Mouse (Mus musculus) myocyte (in vitro differentiated cells): ENCODE measurements around the gene Prss12. TPM values are rescaled to one million over a fixed set of nuclear protein-coding genes. Genes with fewer than 3 reads are reported as not detected.

ENCODE experiments used
- H3K27me3 ChIP-seq: one replicate; pipeline ENCODE4 v1.6.1; 2011; ENCODE audit not compliant: control insufficient read depth, insufficient read depth, insufficient read length
- H3K36me3 ChIP-seq: one replicate; pipeline ENCODE4 v1.6.1; 2011; ENCODE audit not compliant: control insufficient read depth, insufficient read depth
- H3K4me2 ChIP-seq: one replicate; pipeline ENCODE4 v1.6.1; 2011; ENCODE audit warnings: low read depth, control low read depth
- H3K4me3 ChIP-seq: one replicate; pipeline ENCODE4 v1.5.1; 2011; ENCODE audit warnings: mild to moderate bottlenecking, control low read depth, moderate library complexity
- H3K79me2 ChIP-seq: one replicate; pipeline ENCODE4 v1.6.1; 2011; ENCODE audit not compliant: control insufficient read depth, insufficient read depth
- H3ac ChIP-seq: one replicate; pipeline ENCODE4 v1.6.1; 2011; ENCODE audit not compliant: control insufficient read depth, insufficient read length
- CEBPB ChIP-seq: IDR thresholded peaks from 2 replicates; pipeline ENCODE4 v1.6.1; 2011; ENCODE audit warnings: mild to moderate bottlenecking, moderate library complexity; ENCODE audit not compliant: poor library complexity, insufficient read depth, severe bottlenecking
- E2F4 ChIP-seq: IDR thresholded peaks from one replicate; pipeline ENCODE4 v1.6.1; 2011; ENCODE audit warnings: mild to moderate bottlenecking, control low read depth, moderate library complexity; ENCODE audit not compliant: insufficient read depth
- MAX ChIP-seq: IDR thresholded peaks from one replicate; pipeline ENCODE4 v1.6.1; 2011; ENCODE audit warnings: low read depth, mild to moderate bottlenecking, control low read depth
- MYOD1 ChIP-seq, 3 experiments: IDR thresholded peaks; one replicate each; pipeline ENCODE4 v1.6.1; 2011; ENCODE audit warnings: control low read depth in 2 of 3, low read depth in 2 of 3, mild to moderate bottlenecking in 2 of 3, moderate library complexity in 1 of 3; ENCODE audit not compliant: insufficient read length in 2 of 3, control insufficient read depth in 1 of 3
- MYOG ChIP-seq, 3 experiments: IDR thresholded peaks; one replicate each; pipeline ENCODE4 v1.6.1; 2011; ENCODE audit warnings: control low read depth in 2 of 3, low read depth in 2 of 3, mild to moderate bottlenecking in 2 of 3; ENCODE audit not compliant: insufficient read length in 2 of 3, control insufficient read depth in 1 of 3, insufficient read depth in 1 of 3
- POLR2A ChIP-seq: IDR thresholded peaks from one replicate; pipeline ENCODE4 v1.6.1; 2011; ENCODE audit warnings: low read depth, mild to moderate bottlenecking, control low read depth, moderate library complexity; ENCODE audit not compliant: insufficient read length
- POLR2AphosphoS2 ChIP-seq: IDR thresholded peaks from one replicate; pipeline ENCODE4 v1.6.1; 2011; ENCODE audit warnings: low read depth, control low read depth; ENCODE audit not compliant: insufficient read length
- REST ChIP-seq: IDR thresholded peaks from one replicate; pipeline ENCODE4 v1.6.1; 2011; ENCODE audit warnings: mild to moderate bottlenecking, control low read depth, moderate library complexity; ENCODE audit not compliant: insufficient read depth, insufficient read length
- SRF ChIP-seq: IDR thresholded peaks from one replicate; pipeline ENCODE4 v1.6.1; 2011; ENCODE audit warnings: low read depth; ENCODE audit not compliant: control insufficient read depth, insufficient read length
- TCF12 ChIP-seq: IDR thresholded peaks from one replicate; pipeline ENCODE4 v1.6.1; 2011; ENCODE audit warnings: mild to moderate bottlenecking, control low read depth; ENCODE audit not compliant: poor library complexity, insufficient read depth, severe bottlenecking
- TCF3 ChIP-seq: IDR thresholded peaks from one replicate; pipeline ENCODE4 v1.6.1; 2011; ENCODE audit warnings: low read depth, control low read depth; ENCODE audit not compliant: insufficient read length
- USF1 ChIP-seq: IDR thresholded peaks from one replicate; pipeline ENCODE4 v1.6.1; 2011; ENCODE audit warnings: low read depth, mild to moderate bottlenecking, control low read depth, moderate library complexity
- polyA plus RNA-seq: library from polyadenylated mRNA; unstranded; fragments of >200 nt; fragmentation: generic; extraction: Trizol; gene quantifications from one replicate; pipeline ENCODE4 v1.2.1, GENCODE M21; 2012; ENCODE audit warnings: missing spikeins

The Prss12 gene
- polyA plus RNA-seq, 1 experiment = 1.2 TPM

- TF ChIP-seq MYOG (IDR thresholded peaks at IDR 0.05; ENCODE audit: control insufficient read depth in 1 of 3, insufficient read depth in 1 of 3, insufficient read length in 2 of 3, low read depth in 2 of 3) (no peak), CEBPB (no peak), MYOD1 (IDR thresholded peaks at IDR 0.05; ENCODE audit: control insufficient read depth in 1 of 3, insufficient read length in 2 of 3, low read depth in 2 of 3) (no peak), REST (no peak), TCF3 (no peak), POLR2A (peak; percentile 24), USF1 (no peak), MAX (no peak), POLR2AphosphoS2 (peak; percentile 65), E2F4 (no peak), TCF12 (no peak), SRF (no peak)
- Histone ChIP-seq H3K4me3 (peak overlapping the region; percentile 97), H3K36me3 (peaks cover 21% of the 10 kb centered on the region), H3K27me3 (no peaks in the 10 kb centered on the region), H3K4me2 (peak overlapping the region; percentile 92), H3K79me2 (peaks cover 15% of the 10 kb centered on the region), H3ac (no peak overlapping the region)
Measured at GRCm38 (mm10) chr3:123505778-123506667, 59.3 kb downstream of the Prss12 start.

- H3K79me2 ChIP-seq = peaks cover 15% of the 10 kb centered on the region
- H3K36me3 ChIP-seq = peaks cover 21% of the 10 kb centered on the region
- peak overlapping the region; percentile 97 for H3K4me3 ChIP-seq
- H3ac ChIP-seq = peak overlapping the region; percentile 93
- TF ChIP-seq POLR2AphosphoS2 (no peak), CEBPB (no peak), SRF (no peak), POLR2A (no peak)
- no peaks in the 10 kb centered on the region for H3K27me3 ChIP-seq
- H3K4me2 ChIP-seq = peak overlapping the region; percentile 92
Measured at GRCm38 (mm10) chr3:123506699-123507662, 60.3 kb downstream of the Prss12 start.

- peak overlapping the region; percentile 97 for H3K4me3 ChIP-seq
- peak overlapping the region; percentile 93 for H3ac ChIP-seq
- H3K4me2 ChIP-seq = peak overlapping the region; percentile 92
- H3K79me2 ChIP-seq = peaks cover 15% of the 10 kb centered on the region
- H3K36me3 ChIP-seq = peaks cover 21% of the 10 kb centered on the region
- no peaks in the 10 kb centered on the region for H3K27me3 ChIP-seq
- TF ChIP-seq MYOD1 (IDR thresholded peaks at IDR 0.05; ENCODE audit: control insufficient read depth in 1 of 3, insufficient read length in 2 of 3, low read depth in 2 of 3) (no peak), TCF3 (no peak), MYOG (IDR thresholded peaks at IDR 0.05; ENCODE audit: control insufficient read depth in 1 of 3, insufficient read depth in 1 of 3, insufficient read length in 2 of 3, low read depth in 2 of 3) (no peak)
Measured at GRCm38 (mm10) chr3:123507663-123508055, 60.9 kb downstream of the Prss12 start.

GRCm38 (mm10) chr3:123508056-123508674, 61.5 kb downstream of the Prss12 start:
- TF ChIP-seq TCF3 (no peak), E2F4 (peak; percentile 55), POLR2A (peak; percentile 80), MAX (no peak), TCF12 (no peak), CEBPB (no peak), USF1 (no peak), MYOD1 (IDR thresholded peaks at IDR 0.05; ENCODE audit: control insufficient read depth in 1 of 3, insufficient read length in 2 of 3, low read depth in 2 of 3) (no peak), POLR2AphosphoS2 (peak; percentile 92), REST (peak; percentile 23), SRF (peak; percentile 10), MYOG (IDR thresholded peaks at IDR 0.05; ENCODE audit: control insufficient read depth in 1 of 3, insufficient read depth in 1 of 3, insufficient read length in 2 of 3, low read depth in 2 of 3) (no peak)
- H3K79me2 ChIP-seq = peaks cover 15% of the 10 kb centered on the region
- H3K27me3 ChIP-seq = no peaks in the 10 kb centered on the region
- peak overlapping the region; percentile 92 for H3K4me2 ChIP-seq
- peak overlapping the region; percentile 93 for H3ac ChIP-seq
- H3K36me3 ChIP-seq = peaks cover 21% of the 10 kb centered on the region
- peak overlapping the region; percentile 97 for H3K4me3 ChIP-seq
